Mouse (Mus musculus) megakaryocyte, adult 5-6 weeks (primary cell): ENCODE measurements around the gene Lzic. TPM values are rescaled to one million over a fixed set of nuclear protein-coding genes. Genes with fewer than 3 reads are reported as not detected.

Source experiments
- ATAC-seq: 2 replicates; pipeline ENCODE4 v1.8.0; 2016; ENCODE audit warnings: mild to moderate bottlenecking, inconsistent platforms; ENCODE audit not compliant: poor library complexity, severe bottlenecking
- total RNA-seq, 2 experiments: library from RNA; stranded (forward) in 1 of 2; stranded (reverse) in 1 of 2; fragments of 153-499, 151-499 nt in 1 of 2; fragments of 221-1000, 200-1000 nt in 1 of 2; gene quantifications; 2 replicates each; pipeline versions ENCODE4 v1.2.3 to v1.2.4; 2015 to 2017

The Lzic gene
- total RNA-seq, 2 experiments from 2014 or later: 19.1 to 53.8 TPM

DNA sequence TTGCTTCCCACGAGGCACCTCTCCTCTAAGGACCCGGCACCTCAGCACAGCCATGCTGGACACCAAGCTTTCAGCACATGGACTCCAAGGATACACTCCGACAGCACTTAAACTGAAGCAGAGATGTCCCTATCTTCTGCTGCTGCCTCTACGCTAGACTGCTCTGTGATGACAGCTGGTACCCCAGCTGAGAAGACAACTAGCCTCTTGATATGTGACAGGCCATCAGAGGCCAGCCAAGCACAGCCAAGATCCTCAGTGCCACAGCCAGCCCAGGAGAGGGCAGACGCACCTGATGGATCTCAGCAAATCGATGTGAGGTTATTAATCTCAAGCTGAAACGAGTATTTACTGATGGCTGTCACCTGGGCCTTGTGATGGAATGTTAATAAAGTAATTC is 9.9 kb upstream of the Lzic start:
- no peak for ATAC-seq

DNA sequence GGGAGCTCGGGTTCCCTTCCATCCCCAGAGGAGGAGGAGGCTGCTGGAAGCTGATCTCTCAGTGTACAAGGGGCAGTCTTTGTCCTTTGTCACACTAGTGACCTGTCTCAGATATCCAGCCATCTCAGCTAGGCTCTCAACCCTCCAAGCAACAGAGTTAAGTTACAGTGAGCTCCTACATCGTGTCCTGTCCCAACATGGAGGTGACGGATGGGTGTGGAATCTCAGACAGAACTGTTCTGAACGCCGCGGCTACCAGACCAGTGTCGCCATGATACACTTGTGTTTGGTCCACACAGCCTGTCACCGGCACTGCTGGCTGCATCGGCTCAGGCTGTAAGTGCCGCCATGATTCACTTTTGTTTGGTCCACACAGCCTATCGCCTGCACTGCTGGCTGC is 8.0 kb upstream of the Lzic start, which contains the start of gene Tmem274:
Gene Tmem274 (plus strand): TSS at position 301 of the 400 bp plus-strand sequence.
- no peak for ATAC-seq

DNA sequence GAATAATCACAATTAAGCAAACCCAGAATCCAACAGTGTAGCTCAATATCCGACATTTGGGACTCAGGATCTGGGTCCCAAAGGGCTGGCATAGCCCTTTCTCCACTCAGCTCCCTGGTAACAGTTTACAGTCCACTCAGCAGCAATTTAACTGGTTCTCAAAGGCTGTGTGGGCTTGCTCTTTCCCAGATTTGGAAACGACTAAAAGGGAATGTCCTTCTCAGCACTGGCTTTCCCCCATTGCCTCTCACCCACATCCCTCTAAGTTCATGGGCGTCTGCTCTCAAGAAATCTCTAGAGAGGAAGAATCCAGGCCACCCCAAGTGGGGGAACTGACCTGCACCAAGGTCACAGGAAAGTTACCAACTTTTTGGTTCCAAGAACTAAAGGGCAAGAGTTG is 463 bp upstream of the Lzic start:
- ATAC-seq: no peak

DNA sequence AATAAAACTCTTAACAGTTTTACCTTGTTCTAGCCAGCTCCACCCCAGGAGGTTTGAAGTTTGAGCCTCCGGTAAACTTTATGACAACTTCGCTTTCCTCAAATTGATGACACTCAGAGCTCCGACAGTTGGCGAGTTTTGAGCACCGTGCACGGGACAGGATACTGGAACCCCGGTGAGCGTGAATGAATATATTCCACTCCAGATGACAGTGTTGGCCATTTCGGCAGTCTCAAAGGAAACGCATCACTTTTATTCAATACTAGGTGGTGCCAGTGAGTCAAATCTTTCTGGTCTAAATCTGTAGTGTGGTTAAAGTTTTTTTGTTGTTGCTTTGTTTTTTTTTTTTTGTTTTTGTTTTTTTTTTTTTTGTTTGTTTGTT is 787 bp downstream of the Lzic start:
- peak; percentile 47 for ATAC-seq

DNA sequence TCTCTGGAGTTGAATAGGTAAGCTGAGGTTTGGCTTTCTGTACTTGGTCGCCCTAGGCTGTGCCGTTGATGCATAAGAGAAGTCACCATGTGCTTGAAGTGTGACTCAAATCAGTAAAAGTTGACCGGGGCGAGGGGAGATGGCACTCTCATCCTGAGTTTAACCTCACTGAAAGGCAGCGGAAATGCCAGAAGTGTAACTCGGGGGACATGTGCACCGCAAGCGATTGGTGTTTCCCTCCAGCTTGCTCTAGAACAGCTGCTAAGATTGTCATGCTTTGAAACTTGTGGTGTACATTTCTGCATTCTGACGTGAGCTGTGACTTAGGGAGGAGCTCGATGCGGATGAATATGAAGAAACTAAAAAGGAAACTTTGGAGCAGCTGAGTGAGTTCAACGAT is 2.7 kb downstream of the Lzic start:
- ATAC-seq: no peak

DNA sequence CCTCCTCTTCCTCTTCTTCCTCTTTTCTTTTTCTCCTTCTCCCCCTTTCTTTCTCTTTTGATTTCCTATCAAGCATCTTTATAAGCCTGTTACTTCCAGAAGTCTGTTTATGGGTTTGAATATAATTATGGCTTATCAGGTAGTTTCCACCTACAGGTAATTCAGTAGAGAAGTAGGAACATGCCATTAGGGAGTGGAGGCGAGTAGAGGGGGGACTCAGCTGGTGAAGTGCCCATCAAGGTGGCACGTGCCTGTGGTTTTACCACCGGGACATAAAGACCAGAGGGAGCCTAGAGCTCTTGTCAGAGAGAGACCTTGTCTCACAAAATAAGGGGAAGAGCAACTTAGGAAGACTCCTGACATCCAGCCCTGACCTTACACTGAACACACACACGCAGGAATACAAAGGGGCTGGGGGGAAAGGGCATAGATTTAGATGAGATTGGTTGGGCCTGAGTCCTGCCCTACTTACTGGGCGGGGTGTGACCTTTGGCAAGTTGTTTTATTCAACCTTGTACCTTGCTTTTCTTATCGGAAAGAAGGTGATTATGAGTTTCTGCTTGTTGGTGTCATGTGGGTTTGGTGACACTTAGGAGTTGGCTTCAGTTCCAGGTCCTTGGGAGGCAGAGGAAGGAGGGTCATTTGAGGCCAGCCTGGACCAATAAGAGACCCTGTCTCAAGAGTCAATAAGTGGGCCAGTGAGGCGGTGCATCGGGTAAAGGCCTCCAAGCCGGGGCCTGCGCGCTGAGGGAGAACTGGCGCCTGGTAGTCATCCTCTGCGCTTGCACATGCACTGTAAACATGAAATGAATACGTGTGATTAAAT is 4.6 kb downstream of the Lzic start:
- ATAC-seq: no peak

DNA sequence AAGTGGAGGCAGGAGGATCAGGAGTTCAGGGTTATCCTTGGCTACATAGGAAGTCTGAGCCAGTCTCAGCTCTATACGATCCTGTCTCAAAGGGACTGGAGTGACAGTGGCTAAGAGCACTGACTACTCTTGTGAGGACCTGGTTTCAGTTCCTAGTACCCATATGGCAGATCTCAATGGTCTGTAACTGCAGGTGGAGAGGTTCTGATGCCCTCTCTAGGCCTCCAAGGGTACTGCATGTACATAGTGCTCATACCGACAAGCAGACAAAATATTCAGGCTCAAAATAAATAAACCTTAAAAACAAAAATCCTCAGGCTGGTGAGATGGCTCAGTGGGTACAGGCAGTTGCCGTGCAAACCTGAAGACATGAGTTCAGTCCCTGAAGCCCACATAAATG is 6.1 kb downstream of the Lzic start:
- peak; percentile 45; the same call in 1 of the 2 replicates for ATAC-seq

DNA sequence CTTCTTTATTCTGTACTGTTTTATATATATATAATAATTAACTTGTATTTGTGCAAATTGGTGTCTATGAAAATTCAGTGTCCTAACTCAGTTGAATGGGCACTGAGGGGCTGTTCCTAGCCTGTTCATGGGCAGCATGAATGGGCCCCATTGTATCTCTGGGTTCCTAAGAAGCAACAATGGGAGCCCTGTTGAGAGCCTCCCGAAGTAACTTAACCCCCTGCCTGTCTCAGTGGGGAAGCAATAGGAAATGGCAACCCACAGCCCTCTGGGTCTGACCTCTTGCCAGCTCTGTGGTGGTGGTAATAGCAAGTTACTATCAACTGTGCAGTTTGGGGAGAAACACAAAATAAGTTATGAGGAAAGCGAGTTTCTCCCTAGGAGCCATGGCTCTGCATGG is 11.6 kb downstream of the Lzic start:
- ATAC-seq: no peak

DNA sequence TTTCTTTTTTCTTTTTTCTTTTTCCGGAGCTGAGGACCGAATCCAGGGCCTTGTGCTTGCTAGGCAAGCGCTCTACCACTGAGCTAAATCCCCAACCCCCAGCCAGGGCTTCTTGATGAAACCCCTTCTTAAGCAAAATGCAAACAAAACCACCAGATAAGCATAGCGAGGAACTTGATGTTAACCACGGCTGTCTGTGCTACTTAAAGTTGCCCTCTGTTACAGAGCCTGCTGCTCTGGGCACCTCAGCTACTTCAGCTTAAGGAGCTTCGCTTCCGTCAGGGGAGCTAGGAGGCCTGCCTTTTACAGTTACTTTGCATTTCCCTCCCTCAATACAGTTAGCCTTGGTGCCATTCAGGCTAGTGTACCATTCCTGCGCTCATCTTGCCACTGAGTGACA is 13.9 kb downstream of the Lzic start:
- ATAC-seq: no peak

DNA sequence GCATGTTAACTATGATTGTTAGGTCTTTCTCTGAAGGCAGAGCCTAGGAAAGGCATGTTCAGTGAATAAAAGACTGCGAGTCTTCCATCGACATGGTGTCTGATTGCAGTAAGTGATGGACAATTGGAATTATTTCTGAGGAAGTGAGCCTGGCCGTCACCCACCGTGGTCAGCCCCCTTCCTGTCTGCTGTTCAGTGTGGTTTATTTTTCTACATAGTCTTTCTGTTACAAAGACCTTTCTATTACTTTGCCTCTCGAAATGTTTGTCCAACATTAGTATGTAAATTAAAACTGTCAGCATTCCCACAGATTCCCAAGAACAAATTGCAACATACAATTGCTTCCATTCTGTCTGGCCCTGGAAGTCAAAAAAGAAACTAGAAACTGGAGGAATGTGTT is 14.8 kb downstream of the Lzic start:
- no peak for ATAC-seq

DNA sequence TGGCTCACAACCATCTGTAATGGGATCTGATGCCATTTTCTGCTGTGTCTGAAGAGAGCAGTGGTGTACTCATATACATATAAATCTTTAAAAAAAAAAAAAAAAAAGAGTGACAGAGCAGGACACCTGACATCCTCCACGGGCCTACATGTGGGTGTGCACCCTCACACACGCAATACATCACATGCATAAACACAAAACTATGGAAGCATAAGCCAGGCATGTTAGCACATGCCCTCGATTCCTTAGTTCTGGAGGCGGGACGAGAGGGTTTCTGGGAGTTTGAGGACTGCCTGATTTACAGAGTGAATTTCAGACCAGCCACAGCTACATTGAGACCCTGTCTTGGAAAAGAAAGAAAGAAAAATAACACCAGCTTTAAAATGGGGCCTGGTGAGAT is 19.3 kb downstream of the Lzic start:
- ATAC-seq: no peak

DNA sequence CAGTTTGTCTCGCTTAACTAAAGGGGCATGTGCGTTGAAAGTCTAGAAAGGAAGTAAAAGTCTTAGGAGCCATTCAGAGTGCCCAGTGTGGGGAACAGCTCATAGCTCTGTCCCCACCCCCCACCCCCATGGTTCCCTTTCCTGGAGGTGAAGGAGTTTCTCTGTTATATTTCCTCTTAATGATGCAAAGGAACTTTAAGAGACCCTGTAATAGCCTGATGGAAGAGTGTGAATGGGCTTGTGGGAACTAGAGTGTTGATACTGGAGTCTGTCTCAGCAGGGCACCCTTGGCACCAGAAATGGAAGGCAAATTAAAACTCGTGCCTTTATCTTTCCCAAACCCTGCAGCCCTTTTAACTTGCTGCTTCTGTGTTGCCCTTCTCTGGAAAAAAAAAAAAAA is 19.8 kb downstream of the Lzic start:
- peak; percentile 88 for ATAC-seq

DNA sequence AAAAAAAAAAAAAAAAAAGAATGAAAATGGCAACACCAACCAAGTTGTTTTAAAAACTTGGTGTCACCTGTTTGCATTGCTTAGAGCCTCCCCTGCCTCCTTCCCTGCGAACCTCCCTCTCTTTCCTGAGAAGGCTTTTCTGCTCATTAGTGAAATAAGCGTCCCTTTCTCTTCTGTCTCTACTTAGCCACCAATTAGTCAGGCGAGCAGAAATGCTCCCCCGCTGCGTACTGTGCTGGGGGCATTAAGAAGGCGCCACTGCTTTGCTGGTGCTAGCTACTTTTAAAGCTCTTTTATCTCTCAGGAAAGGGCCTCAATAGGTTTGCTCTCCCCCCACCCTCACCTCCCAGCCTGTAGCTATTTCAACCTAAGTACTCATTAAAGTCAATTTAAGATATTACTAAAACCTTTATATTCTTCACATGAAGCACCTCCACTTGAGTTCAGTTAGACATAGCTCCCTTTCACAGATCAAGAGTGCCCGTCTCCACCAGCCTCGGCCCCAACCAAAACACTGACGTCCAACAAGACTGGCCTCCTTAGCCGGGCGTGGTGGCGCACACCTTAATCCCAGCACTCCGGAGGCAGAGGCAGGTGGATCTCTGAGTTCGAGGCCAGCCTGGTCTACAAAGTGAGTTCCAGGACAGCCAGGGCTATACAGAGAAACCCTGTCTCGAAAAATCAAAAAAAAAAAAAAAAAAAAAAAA is 20.4 kb downstream of the Lzic start:
- ATAC-seq: no peak

DNA sequence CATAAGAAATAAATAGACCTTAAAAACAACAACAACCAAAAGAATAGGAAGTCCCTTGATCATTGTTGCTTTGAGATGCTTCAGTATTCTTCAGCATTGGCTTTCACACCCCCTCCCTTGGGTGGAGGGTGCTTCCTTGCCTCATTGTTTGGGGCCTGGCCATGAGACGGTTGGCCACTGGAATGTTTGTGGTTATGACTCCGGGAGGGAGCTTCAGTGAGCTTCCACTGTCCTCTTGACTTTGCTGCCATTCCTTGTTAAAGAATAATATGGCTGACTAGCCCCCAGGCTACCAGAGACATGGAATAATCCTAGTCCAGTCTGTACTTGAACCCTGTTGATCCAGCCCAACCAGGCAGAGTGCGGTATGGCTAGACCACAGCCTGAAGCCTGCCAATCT is 21.9 kb downstream of the Lzic start:
- no peak for ATAC-seq

DNA sequence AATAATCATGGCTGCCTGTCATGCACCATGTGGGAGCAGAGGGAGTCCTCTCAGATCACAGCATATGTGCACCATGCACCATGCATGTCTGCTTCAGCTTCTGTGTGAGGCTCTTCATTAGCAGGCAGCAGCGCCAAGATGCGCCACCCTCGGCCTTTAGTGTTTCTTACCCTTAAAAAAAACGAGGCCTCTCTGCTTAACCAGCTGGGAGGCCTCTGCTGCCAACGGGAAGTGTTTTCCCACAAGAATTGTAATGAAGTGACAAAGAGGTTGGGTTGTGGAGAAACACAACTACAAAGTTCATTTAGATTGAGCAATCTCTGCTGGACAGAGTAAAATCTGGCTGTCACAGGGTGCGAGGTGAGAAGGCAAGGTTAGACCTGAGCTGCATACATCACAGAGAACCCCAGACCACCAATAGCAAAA is 26.2 kb downstream of the Lzic start:
- ATAC-seq: no peak

DNA sequence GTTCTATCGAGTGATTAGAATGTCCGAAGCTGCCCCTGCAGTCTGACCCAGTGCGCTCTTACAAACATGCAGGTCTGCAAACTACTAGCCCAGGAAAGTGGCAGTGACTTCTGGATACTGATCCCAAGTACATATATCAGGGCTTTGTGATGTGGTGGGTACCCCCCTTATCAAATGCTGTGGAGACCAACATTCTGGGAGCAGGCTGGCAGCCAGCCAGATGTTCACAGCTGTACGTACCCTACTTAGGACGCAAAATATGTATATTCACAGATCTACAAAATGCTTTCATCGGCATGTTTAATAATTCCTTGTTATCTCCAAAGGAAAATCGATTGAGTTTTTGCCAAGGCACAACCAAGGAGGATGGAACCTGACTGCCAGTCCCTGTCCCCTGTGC is 27.0 kb downstream of the Lzic start:
- no peak for ATAC-seq

DNA sequence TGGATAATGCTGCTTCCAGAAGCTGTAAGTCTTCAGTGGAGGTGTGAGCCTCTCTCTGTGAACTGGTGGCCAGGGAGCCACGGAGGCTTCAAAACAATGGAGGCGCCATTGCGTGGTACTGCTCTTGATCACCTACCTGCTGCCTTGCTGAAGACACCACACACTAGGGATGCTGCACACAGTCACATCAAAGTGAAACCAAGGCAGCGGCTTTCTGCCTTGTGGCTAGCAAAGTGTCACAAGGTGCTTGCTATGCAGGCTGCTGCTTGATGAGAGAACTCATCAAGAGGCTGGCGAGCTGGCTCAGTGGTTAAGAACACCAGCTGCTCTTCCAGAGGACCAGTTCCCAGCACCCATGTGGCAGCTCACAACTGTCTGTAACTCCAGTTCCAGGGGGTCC is 30.7 kb downstream of the Lzic start:
- no peak for ATAC-seq

DNA sequence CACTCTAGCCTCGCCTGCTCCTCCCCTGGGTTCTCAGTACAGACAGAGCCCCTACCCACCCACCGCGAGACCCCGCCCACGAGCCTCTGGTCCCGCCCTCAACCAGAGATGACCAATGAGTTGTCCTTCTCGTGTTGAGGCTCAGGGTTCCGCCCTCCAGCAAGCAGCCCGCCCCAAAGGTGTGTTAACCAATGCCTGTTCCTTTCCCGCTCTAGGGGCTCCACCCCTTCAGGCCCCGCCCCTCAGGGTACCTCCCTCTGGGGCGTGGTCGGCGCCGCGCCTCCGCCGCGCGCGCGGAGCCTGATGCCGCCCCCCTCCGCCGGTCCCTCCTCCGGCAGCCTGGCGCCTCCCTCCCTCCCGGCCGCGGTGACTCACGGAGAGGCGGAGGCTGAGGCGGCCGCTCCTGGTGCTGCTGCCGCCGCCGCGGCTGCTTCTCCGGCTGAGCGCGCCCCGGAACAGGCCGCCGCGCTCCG is 32.9 kb downstream of the Lzic start, which contains the start of gene Ctnnbip1:
Gene Ctnnbip1 (plus strand): TSS at position 369 of the 473 bp plus-strand sequence.
- ATAC-seq: peak; percentile 94

DNA sequence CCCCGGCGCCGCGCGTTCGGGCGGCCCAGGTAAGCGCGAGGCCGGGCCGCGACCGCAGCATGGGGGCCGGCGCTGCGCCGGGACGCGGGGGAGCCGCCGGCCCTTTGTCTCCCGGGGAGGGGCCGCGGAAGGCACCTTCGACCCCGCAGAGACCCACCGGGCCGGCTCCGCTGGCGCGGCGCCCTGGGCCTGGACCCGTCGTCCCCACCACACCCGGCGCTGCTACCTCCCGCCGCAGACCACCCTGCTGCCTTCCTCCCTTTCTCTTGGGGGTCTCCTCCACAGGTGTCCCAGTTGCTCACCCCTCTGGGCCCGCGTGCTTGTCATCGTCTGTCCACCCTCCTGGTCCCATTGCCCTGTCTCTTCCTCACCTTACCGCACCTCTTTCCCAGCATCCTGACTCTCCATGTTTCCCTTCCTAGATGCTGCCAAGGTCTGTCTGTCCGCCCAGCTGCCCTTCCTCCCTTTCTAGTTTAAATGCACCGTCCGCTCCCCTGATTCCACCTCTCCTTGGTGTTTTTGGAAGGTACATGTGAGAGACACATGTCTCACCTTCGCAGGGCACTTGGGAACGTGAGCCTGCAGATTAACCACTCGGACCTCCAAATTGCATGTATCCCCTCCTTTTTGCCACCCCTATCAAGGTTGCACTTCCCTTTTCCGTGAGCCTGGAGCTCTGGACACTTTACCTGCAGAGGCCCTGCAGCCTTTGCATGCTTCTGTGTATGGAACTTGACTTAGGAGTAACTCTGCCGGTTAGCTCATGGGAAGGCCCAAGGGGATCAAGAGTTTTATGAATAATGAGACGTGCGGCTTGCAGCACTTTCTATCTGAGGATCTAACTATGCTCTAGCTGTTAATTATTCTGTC is 33.6 kb downstream of the Lzic start:
- ATAC-seq: no peak

DNA sequence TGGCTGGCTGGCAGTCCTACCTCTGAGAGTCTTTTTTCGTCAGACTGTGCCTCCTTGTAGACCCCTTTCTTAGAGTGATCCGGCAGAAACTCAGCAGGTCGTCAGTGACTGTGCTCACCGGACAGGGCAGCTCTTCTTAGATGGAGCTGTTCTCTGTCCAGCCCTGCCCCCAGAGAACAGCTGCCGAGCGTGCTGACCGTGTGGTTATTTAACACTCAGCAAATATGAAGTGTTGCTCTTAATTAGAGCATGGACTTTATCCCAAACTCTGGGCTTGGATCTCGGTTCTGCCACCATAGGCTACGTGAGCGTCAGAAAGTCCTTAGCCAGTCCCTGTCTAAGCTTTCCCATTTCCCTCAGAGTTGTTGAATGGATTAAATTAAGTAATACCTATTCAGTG is 36.2 kb downstream of the Lzic start:
- no peak for ATAC-seq

DNA sequence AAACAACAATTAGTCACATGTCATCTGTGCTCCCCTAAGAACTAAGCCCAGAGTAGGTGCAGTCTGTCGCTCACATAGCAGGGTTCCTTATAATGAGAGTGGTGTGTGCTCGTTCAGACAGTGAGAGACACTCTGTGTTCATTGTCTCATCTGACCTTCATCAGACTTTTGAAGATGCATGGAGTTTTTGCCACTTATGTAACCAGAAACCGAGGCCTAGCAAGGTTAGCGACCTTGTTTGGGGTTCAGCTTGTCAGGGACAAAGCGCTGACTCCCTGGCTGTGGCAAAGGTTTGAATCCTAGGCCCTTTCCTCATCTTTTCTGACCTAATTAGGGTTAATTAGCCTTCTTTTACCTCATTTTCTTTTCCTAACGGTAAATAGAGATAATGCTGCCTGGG is 38.9 kb downstream of the Lzic start:
- ATAC-seq: no peak
